Mouse (Mus musculus) olfactory bulb, adult 2 months (tissue): ENCODE data around the gene Coa7.

Experiments
- CTCF ChIP-seq: fragments of 200-500 bp; IDR thresholded peaks from 2 replicates; pipeline ENCODE4 v1.5.1; 2012; ENCODE audit warnings: low read depth, mild to moderate bottlenecking, low read length, moderate library complexity; ENCODE audit not compliant: insufficient read depth
- POLR2A ChIP-seq: fragments of 200-500 bp; IDR thresholded peaks from 2 replicates; pipeline ENCODE4 v1.6.1; 2012; ENCODE audit warnings: mild to moderate bottlenecking, low read depth, low read length, moderate library complexity; ENCODE audit not compliant: insufficient read depth

DNA sequence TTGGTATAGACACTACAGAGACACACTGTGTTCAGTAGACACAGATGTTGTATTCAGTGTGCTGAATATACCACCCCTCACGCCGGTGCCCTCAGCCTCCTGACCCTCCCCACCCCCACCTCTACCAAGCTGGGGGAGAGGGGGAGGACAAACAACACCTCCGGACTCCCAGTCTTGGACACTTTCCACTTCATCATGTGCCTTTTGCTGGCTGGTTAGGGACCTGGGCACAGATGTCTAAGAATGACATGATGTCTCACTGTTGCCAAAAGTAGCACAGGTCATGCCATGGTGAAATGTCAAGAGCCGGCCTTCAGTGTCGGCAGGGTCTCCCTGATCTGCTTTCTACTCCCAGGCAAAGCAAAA lies 36.2 kb downstream of the Coa7 start:
- TF ChIP-seq CTCF (no peak), POLR2A (no peak)
